Mouse (Mus musculus): Measurements from ENCODE around the gene Ackr4. TPM values are rescaled to one million over a fixed set of nuclear protein-coding genes. Genes with fewer than 3 reads are reported as not detected.

Ackr4 gene
- total and polyA plus RNA-seq, 3 experiments: 0.10 to 0.27 TPM; not detected in 1

GRCm38 (mm10) chr9:104142805-104143204 is 16.1 kb upstream of the Ackr4 start:
- H3K36me3 ChIP-seq (ENCODE audit: control insufficient read depth in 1 of 2, insufficient read depth in 2 of 2, low read length in 2 of 2): no peaks in the 10 kb centered on the region
- DNase-seq (ENCODE audit: low read depth, low spot score): no peak
- no peak overlapping the region for H3K9ac ChIP-seq (ENCODE audit: control insufficient read depth, low read depth, low read length, poor library complexity, severe bottlenecking)
- H3K27ac ChIP-seq (ENCODE audit: control insufficient read depth, low read depth, low read length): no peak overlapping the region
- no peaks in the 10 kb centered on the region for H3K4me1 ChIP-seq (ENCODE audit: control insufficient read depth in 1 of 2, insufficient read depth in 2 of 2, low read length in 2 of 2)
- no peaks in the 10 kb centered on the region for H3K9me3 ChIP-seq (replicated peaks; ENCODE audit: insufficient read depth, low read length)
- no peak overlapping the region for H3K4me3 ChIP-seq (ENCODE audit: control insufficient read depth in 1 of 2, insufficient read depth in 1 of 2, low read depth in 2 of 2, low read length in 2 of 2)
- TF ChIP-seq MYB (IDR thresholded peaks at IDR 0.05; ENCODE audit: low read depth, low read length) (no peak), USF1 (IDR thresholded peaks at IDR 0.05; ENCODE audit: low read depth, low read length) (no peak), MAFK (IDR thresholded peaks at IDR 0.05; ENCODE audit: borderline replicate concordance, low read depth, low read length) (no peak), GATA1 (IDR thresholded peaks at IDR 0.05; ENCODE audit: low read depth, low read length) (no peak), TCF12 (IDR thresholded peaks at IDR 0.05; ENCODE audit: low read depth, low read length) (no peak), ZKSCAN1 (IDR thresholded peaks at IDR 0.05; ENCODE audit: low read depth, low read length) (no peak), HCFC1 (IDR thresholded peaks at IDR 0.05; ENCODE audit: low read depth, low read length) (no peak), RCOR1 (IDR thresholded peaks at IDR 0.05; ENCODE audit: low read depth, low read length) (no peak), JUND (IDR thresholded peaks at IDR 0.05; ENCODE audit: low read depth, low read length) (no peak), CHD1 (IDR thresholded peaks at IDR 0.05; ENCODE audit: low read depth, low read length) (no peak), NELFE (IDR thresholded peaks at IDR 0.05; ENCODE audit: low read depth, low read length) (no peak), POLR2AphosphoS5 (IDR thresholded peaks at IDR 0.05; ENCODE audit: borderline replicate concordance, low read depth, low read length) (no peak), CTCF (IDR thresholded peaks at IDR 0.05 in 2 of 3, conservative IDR thresholded peaks at IDR 0.05 in 1 of 3; ENCODE audit: control insufficient read depth in 1 of 3, insufficient read depth in 1 of 3, low read depth in 2 of 3, low read length in 3 of 3, poor library complexity in 1 of 3, severe bottlenecking in 1 of 3) (no peak), MAZ (IDR thresholded peaks at IDR 0.05; ENCODE audit: low read depth, low read length) (no peak), MYC (IDR thresholded peaks at IDR 0.05; ENCODE audit: low read depth, low read length) (no peak), SMC3 (IDR thresholded peaks at IDR 0.05; ENCODE audit: low read depth, low read length) (no peak), MXI1 (IDR thresholded peaks at IDR 0.05; ENCODE audit: low read depth, low read length) (no peak), USF2 (IDR thresholded peaks at IDR 0.05; ENCODE audit: borderline replicate concordance in 1 of 2, insufficient read depth in 1 of 2, low read depth in 1 of 2, low read length in 2 of 2) (no peak), ZC3H11A (IDR thresholded peaks at IDR 0.05; ENCODE audit: low read depth, low read length) (no peak)
- H3K27me3 ChIP-seq (ENCODE audit: control insufficient read depth in 1 of 2, insufficient read depth in 2 of 2, low read length in 2 of 2): no peaks in the 10 kb centered on the region
- no peaks in the 10 kb centered on the region for H3K79me2 ChIP-seq (ENCODE audit: control insufficient read depth, insufficient read depth, low read length, poor library complexity)

DNA sequence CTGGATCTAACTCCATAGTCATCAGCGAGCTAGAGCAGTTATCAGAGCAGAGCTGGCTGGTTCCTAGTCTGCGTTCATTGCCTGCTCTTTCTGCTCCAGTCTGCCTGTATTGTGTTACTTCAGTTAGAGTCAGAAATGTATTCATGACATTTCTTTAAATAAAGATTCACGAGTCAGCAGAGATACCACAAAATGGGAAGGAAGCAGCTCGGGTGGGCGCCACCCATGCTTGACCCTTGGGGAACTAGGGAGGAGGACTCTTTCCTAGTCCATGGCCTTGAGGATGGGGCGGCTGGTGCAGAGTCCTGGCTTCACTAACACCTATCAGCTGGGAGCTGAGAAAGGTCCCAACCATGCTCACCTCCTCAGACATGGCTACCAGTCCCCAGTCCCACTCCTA is 13.6 kb upstream of the Ackr4 start:
- H3K36me3 ChIP-seq (ENCODE audit: control insufficient read depth in 1 of 2, insufficient read depth in 2 of 2, low read length in 2 of 2): no peaks in the 10 kb centered on the region
- no peaks in the 10 kb centered on the region for H3K27me3 ChIP-seq (ENCODE audit: control insufficient read depth in 1 of 2, insufficient read depth in 2 of 2, low read length in 2 of 2)
- no peak for DNase-seq (ENCODE audit: low read depth, low spot score)
- H3K4me1 ChIP-seq (ENCODE audit: control insufficient read depth in 1 of 2, insufficient read depth in 2 of 2, low read length in 2 of 2): no peaks in the 10 kb centered on the region
- no peaks in the 10 kb centered on the region for H3K9me3 ChIP-seq (replicated peaks; ENCODE audit: insufficient read depth, low read length)
- TF ChIP-seq RCOR1 (IDR thresholded peaks at IDR 0.05; ENCODE audit: low read depth, low read length): no peak
- TF ChIP-seq MYC (IDR thresholded peaks at IDR 0.05; ENCODE audit: low read depth, low read length): no peak
- TF ChIP-seq E2F4 (IDR thresholded peaks at IDR 0.05; ENCODE audit: borderline replicate concordance, low read depth, low read length): no peak
- no peak for TF ChIP-seq ZKSCAN1 (IDR thresholded peaks at IDR 0.05; ENCODE audit: low read depth, low read length)
- no peak for TF ChIP-seq MAX (IDR thresholded peaks at IDR 0.05; ENCODE audit: low read length)
- no peak for TF ChIP-seq NELFE (IDR thresholded peaks at IDR 0.05; ENCODE audit: low read depth, low read length)
- no peak for TF ChIP-seq MXI1 (IDR thresholded peaks at IDR 0.05; ENCODE audit: low read depth, low read length)
- TF ChIP-seq ELF1 (IDR thresholded peaks at IDR 0.05; ENCODE audit: low read depth, low read length): no peak
- no peak for TF ChIP-seq GABPA (IDR thresholded peaks at IDR 0.05; ENCODE audit: low read depth, low read length)
- no peak for TF ChIP-seq ETS1 (IDR thresholded peaks at IDR 0.05; ENCODE audit: low read depth, low read length)
- no peaks in the 10 kb centered on the region for H3K79me2 ChIP-seq (ENCODE audit: control insufficient read depth, insufficient read depth, low read length, poor library complexity)
- H3K27ac ChIP-seq (ENCODE audit: control insufficient read depth, low read depth, low read length): no peak overlapping the region
- no peak overlapping the region for H3K9ac ChIP-seq (ENCODE audit: control insufficient read depth, low read depth, low read length, poor library complexity, severe bottlenecking)
- H3K4me3 ChIP-seq (ENCODE audit: control insufficient read depth in 1 of 2, insufficient read depth in 1 of 2, low read depth in 2 of 2, low read length in 2 of 2): no peak overlapping the region
